Mouse (Mus musculus) limb, embryonic 12.5 days (tissue): ENCODE results near the gene Rab43. TPM values are rescaled to one million over a fixed set of nuclear protein-coding genes. Genes with fewer than 3 reads are reported as not detected.

Experiments used
- ATAC-seq: fragments of 200-750 bp; cut with Nextera tagmentation; 2 replicates; pipeline ENCODE4 v1.8.0; 2017; ENCODE audit warnings: low read depth, moderate TSS enrichment; ENCODE audit not compliant: insufficient number of reproducible peaks, insufficient read depth, low FRiP score, low TSS enrichment
- H3K27ac ChIP-seq: fragments of 300-500 bp; sonication (generic); 2 replicates; pipeline ENCODE4 v1.5.1; 2016; ENCODE audit warnings: mild to moderate bottlenecking, moderate library complexity
- H3K27me3 ChIP-seq: fragments of 300-500 bp; sonication (generic); 2 replicates; pipeline ENCODE4 v1.6.1; 2016; ENCODE audit warnings: mild to moderate bottlenecking, moderate library complexity
- H3K36me3 ChIP-seq: fragments of 300-500 bp; sonication (generic); 2 replicates; pipeline ENCODE4 v1.6.1; 2016; ENCODE audit warnings: mild to moderate bottlenecking, moderate library complexity
- H3K4me1 ChIP-seq: fragments of 300-500 bp; sonication (generic); replicated peaks from 2 replicates; pipeline ENCODE4 v1.6.1; 2016
- H3K4me2 ChIP-seq: fragments of 300-500 bp; sonication (generic); 2 replicates; pipeline ENCODE4 v1.6.1; 2016; ENCODE audit warnings: mild to moderate bottlenecking, moderate library complexity
- H3K4me3 ChIP-seq: fragments of 300-500 bp; sonication (generic); replicated peaks from 2 replicates; pipeline ENCODE4 v1.5.1; 2016; ENCODE audit warnings: mild to moderate bottlenecking
- H3K9ac ChIP-seq: fragments of 300-500 bp; sonication (generic); replicated peaks from 2 replicates; pipeline ENCODE4 v1.6.1; 2016; ENCODE audit warnings: mild to moderate bottlenecking, moderate library complexity
- H3K9me3 ChIP-seq: fragments of 300-500 bp; sonication (generic); 2 replicates; pipeline ENCODE4 v1.6.1; 2016; ENCODE audit warnings: mild to moderate bottlenecking, moderate library complexity
- WGBS: fragments of 180-500 bp; shearing (Covaris S2); methylation state at CpG from one replicate; pipeline ENCODE4 v1.1.7; 2016; 5-methylcytosine and 5-hydroxymethylcytosine counted together
- polyA plus RNA-seq: library from polyadenylated mRNA; unstranded; fragments of >200 nt; fragmentation: Nextera tagmentation; extraction: Ambion mirVana; gene quantifications from 2 replicates; pipeline ENCODE4 v1.2.1, GENCODE M21; 2016

The Rab43 gene
- polyA plus RNA-seq, 1 experiment from 2014 or later = 10.0 TPM

DNA sequence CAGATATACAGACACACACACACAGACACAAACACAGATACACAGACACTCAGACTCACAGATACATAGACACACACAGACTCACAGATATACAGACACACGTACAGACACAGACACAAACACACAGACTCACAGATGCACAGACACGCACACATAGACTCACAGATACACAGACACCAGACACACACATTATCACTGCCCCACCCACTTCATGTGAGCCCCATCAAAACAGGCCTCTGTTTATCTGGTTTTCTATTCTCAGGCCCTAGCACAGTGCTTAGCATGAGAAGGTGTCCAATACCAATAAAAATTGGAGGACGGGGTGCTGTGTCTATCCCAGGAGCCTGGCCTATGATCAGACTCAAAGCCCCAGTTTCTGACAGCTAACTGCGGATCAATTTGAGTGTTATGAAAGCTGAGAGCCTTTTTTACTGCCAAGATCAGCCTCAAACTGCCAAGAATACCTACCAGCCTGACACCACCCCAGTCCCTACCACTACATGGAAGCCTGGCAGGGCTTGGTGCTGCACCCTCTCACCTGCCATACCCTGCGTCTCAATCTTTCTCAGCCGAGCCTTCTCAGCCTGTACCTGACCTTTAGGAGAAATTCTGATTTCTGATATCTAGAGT, 15.6 kb downstream of the Rab43 start:
- no peak overlapping the region for H3K9ac ChIP-seq
- H3K27me3 ChIP-seq = no peaks in the 10 kb centered on the region
- ATAC-seq = no peak

DNA sequence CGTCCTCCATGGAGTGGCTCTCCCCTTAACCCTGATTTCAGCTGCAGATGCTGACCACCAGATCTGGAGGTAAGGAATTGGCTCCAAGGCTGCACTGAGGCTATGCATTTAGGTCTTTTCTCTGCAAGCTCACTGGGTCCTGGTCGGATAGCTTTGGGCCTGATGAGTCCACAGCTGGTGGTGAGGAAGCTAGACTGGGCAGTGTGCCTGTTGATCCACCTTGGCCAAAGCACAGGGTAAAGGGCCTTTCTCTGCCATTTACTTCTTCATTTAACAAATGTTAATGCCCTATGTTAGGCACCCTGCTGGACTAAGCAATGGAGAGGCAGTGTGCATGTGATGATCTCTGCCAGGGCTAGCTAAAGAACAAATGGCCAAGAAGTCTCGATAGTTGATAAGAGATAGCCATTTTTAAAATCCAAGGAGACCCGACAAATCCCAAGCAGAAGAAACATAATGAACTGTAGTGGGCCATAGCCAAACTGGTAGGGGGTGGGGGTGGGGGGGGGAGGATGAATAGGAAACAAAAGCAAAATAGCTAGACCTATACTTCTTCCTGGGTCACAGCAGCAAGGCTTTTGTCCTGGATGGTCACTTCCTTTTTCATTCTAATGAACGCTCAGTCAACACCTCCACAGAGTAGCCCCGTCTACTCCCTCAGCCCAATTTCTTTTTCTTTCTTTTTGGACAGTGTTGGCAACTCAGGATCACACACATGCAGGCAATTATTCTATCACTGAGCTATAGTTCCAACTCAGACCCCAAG, 16.4 kb downstream of the Rab43 start:
- no peaks in the 10 kb centered on the region for H3K9me3 ChIP-seq
- peaks cover 24% of the 10 kb centered on the region for H3K36me3 ChIP-seq
- ATAC-seq = no peak
- no peak overlapping the region for H3K4me2 ChIP-seq
- H3K27me3 ChIP-seq = no peaks in the 10 kb centered on the region
- H3K27ac ChIP-seq = no peak overlapping the region
- H3K4me1 ChIP-seq = peaks cover 8% of the 10 kb centered on the region
- no peak overlapping the region for H3K9ac ChIP-seq
- H3K4me3 ChIP-seq = no peak overlapping the region
- 79% methylated on average over 6 of the region's 6 CpGs for WGBS

More for the DNA sequence above, 15.6 kb downstream of the Rab43 start:
- peaks cover 23% of the 10 kb centered on the region for H3K36me3 ChIP-seq
- no peaks in the 10 kb centered on the region for H3K9me3 ChIP-seq
- no peak overlapping the region for H3K4me3 ChIP-seq
- H3K27ac ChIP-seq = no peak overlapping the region
- peaks cover 8% of the 10 kb centered on the region for H3K4me1 ChIP-seq
- WGBS = 92% methylated on average over 6 of the region's 6 CpGs
- H3K4me2 ChIP-seq = no peak overlapping the region

DNA sequence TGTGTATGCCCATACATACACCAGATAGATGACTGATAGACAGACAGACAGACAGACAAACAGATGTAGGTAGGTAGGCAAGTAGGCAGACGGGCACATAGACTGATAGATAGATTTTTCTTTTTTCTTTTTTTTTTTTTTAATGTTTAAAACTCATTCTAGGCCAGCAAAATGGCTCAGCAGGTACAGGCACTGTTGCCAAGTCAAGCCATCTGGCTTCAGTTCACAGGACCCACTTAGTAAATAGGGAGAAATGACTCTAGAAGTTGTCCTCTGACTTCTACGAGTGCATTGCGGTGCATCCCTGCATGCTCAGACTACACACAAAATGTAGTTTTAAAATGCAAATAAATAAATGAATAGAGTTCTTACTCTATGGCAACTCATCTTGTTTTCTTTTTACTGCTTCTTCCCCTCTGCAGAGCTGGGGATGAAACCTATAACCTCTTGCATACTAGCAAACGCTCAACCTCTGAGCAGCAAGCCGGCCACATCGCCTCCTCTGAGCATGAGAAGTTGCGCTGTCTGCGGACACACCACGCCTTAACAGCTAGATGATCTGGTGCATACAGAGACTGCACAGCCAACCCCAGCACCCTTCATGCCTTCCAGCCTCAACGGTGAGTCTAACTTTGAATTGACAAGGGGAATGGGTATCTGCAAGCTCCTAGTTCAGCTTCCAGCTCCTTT, 18.0 kb downstream of the Rab43 start:
- no peak overlapping the region for H3K9ac ChIP-seq
- ATAC-seq = no peak
- peaks cover 24% of the 10 kb centered on the region for H3K36me3 ChIP-seq
- no peaks in the 10 kb centered on the region for H3K9me3 ChIP-seq
- WGBS = 91% methylated on average over 10 of the region's 10 CpGs
- H3K27ac ChIP-seq = no peak overlapping the region
- peaks cover 17% of the 10 kb centered on the region for H3K4me1 ChIP-seq
- H3K27me3 ChIP-seq = no peaks in the 10 kb centered on the region
- H3K4me2 ChIP-seq = no peak overlapping the region
- H3K4me3 ChIP-seq = no peak overlapping the region

DNA sequence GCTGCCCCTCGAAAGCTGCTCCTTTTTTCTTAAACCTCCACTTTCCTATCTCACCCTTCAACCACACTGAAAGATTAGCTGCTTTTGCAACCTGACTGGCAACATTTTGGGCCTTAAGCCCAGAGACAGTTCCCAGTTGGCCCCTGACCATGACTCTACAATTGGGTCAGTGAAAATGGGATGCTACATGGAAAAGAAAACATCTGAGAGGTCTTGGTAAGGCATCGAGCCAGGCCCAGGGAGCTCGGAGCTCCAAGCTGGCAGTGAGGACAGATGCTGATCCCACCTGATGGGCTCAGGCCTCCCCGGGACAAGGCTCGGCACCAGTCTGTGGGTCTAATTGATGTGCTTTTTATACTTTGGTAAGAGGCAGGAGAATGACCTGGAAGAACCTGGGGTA, 20.1 kb downstream of the Rab43 start:
- H3K4me2 ChIP-seq = no peak overlapping the region
- no peaks in the 10 kb centered on the region for H3K9me3 ChIP-seq
- ATAC-seq = no peak
- 91% methylated on average over 5 of the region's 5 CpGs for WGBS
- no peak overlapping the region for H3K27ac ChIP-seq
- no peaks in the 10 kb centered on the region for H3K27me3 ChIP-seq
- H3K36me3 ChIP-seq = peaks cover 24% of the 10 kb centered on the region
- no peak overlapping the region for H3K4me3 ChIP-seq
- H3K9ac ChIP-seq = no peak overlapping the region
- H3K4me1 ChIP-seq = peaks cover 11% of the 10 kb centered on the region

DNA sequence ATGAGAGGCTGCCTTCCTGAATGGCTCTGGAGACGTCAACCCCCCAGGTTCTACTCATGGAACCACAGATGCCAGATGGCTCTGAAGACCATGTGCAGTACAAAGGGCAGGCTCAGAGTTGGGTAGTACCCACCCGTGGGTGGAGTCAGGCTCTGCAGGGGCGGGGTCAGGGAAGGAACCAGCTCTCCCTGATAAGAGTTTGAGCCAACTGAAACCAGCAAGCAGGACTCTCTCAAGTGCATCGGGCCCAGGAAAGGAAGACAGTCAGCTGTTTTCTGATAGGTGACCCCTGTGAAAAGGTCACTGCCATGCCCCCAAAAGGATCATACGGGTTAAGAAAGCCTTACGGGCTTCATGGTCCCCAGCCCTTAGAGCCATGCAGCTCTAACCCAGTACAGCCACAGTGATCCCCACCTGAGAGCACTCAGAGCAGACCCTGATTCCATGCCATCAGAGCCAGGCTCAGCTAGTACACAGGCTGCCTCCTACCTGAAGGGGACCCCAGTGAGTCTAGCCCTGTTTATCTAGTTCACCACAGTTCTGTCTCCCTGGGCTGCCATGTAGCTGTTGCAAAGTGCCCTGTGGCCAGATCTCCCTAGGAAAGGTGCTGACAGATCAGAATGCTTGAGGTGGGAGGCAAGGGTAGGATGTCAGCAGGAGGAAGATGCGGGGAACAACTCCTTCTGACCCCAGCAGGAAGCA, 21.0 kb downstream of the Rab43 start:
- 74% methylated on average over 7 of the region's 7 CpGs for WGBS

DNA sequence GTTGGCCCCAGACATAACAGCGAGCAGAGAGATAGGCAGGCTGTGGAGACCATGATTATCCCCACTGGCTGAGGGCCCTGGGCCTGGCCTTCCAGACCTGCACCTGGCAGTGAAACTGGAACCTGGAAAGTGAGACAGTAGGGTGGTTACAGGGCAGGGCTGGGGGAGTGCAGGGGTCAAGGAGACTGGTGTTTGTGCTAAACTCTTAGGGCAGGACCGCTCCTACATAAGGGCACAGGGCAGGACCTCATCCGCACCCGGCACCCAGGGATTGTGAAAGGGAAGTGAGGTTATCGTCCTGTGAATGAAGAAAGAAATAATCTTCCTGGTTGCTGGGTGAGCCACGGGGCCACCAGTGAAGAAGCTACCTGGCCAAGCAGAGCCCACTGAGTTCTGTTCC, 22.2 kb downstream of the Rab43 start:
- Histone ChIP-seq H3K4me1 (peaks cover 11% of the 10 kb centered on the region), H3K36me3 (peaks cover 24% of the 10 kb centered on the region), H3K4me3 (no peak overlapping the region), H3K9ac (no peak overlapping the region), H3K27me3 (no peaks in the 10 kb centered on the region), H3K27ac (no peak overlapping the region), H3K9me3 (no peaks in the 10 kb centered on the region), H3K4me2 (no peak overlapping the region)
- ATAC-seq = no peak
- WGBS = 90% methylated on average over 6 of the region's 6 CpGs

More for the DNA sequence above, 21.0 kb downstream of the Rab43 start:
- Histone ChIP-seq H3K4me1 (peaks cover 11% of the 10 kb centered on the region), H3K9me3 (no peaks in the 10 kb centered on the region), H3K27me3 (no peaks in the 10 kb centered on the region), H3K9ac (no peak overlapping the region), H3K4me2 (no peak overlapping the region), H3K4me3 (no peak overlapping the region), H3K27ac (no peak overlapping the region), H3K36me3 (peaks cover 24% of the 10 kb centered on the region)
- ATAC-seq = no peak

DNA sequence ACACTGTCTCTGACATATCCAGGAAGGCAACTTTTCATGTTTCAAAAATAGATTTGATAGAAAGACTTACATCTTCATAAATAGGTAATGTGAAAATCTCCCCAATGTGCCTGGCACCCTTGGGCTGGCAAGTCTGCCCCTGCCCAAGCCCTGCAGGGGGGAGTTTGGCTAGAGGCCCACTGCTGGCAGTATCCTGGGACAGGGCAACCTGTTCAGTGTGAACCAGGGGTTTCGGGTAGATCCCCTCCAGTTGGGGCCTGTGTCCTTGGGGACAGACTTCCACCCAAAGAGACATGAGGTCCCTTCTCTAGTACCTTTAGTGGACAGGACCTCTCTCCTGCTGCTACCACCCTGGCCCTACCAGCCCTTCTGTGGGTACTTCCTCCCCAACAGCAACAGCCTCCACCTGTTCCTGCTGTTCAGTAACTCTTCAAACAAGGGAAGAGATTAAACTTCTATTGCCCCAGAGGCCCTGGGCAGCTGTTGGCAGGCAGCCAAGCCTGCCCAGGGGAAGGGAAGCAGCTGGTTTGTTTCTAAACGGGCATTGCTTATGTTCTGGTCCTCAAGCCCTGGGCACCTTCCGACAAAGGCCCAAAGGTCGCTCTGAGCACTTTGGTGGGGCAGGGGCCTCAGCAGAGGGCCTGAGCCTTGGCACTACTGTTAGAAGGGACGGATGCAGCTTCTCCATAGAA, 22.9 kb downstream of the Rab43 start:
- 55% methylated on average over 5 of the region's 5 CpGs for WGBS
- H3K36me3 ChIP-seq = peaks cover 21% of the 10 kb centered on the region
- H3K9ac ChIP-seq = no peak overlapping the region
- peaks cover 11% of the 10 kb centered on the region for H3K4me1 ChIP-seq
- H3K27ac ChIP-seq = no peak overlapping the region
- no peaks in the 10 kb centered on the region for H3K27me3 ChIP-seq
- ATAC-seq = no peak
- H3K4me3 ChIP-seq = no peak overlapping the region
- no peak overlapping the region for H3K4me2 ChIP-seq
- H3K9me3 ChIP-seq = no peaks in the 10 kb centered on the region

DNA sequence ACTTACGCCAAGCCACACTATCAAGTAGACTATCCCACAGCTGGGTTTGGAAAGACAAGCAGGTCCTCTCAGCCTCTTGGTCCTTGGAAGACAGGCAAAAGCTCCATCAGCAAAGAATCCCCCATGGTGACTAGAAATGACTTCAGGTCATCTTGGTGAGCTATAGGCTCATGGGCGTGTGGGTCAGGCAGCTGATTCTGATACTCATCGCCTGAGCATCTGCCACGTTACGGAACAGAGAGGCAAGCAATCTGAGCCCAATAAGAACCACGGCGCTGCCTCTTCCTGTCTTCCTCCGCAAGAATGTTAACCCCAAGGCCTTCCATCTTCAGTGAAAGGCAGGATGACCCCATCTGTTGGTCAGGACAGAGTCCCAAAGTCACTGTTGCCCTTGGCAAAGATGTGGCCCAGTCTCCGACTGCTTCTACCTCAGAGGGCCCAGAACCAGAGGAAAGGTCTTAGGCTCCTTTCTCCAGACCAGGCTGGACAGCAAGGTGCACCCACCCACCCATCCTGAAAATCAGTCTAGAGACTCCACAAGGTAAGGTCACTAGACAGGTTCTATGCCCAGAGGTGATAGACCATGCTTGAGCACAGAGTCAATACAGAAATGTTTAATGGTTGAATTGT, 23.6 kb downstream of the Rab43 start:
- peaks cover 11% of the 10 kb centered on the region for H3K4me1 ChIP-seq
- ATAC-seq = no peak
- peaks cover 18% of the 10 kb centered on the region for H3K36me3 ChIP-seq
- H3K9me3 ChIP-seq = no peaks in the 10 kb centered on the region
- H3K4me3 ChIP-seq = no peak overlapping the region
- no peak overlapping the region for H3K9ac ChIP-seq
- no peaks in the 10 kb centered on the region for H3K27me3 ChIP-seq
- H3K4me2 ChIP-seq = no peak overlapping the region
- no peak overlapping the region for H3K27ac ChIP-seq
- 87% methylated on average over 9 of the region's 9 CpGs for WGBS

DNA sequence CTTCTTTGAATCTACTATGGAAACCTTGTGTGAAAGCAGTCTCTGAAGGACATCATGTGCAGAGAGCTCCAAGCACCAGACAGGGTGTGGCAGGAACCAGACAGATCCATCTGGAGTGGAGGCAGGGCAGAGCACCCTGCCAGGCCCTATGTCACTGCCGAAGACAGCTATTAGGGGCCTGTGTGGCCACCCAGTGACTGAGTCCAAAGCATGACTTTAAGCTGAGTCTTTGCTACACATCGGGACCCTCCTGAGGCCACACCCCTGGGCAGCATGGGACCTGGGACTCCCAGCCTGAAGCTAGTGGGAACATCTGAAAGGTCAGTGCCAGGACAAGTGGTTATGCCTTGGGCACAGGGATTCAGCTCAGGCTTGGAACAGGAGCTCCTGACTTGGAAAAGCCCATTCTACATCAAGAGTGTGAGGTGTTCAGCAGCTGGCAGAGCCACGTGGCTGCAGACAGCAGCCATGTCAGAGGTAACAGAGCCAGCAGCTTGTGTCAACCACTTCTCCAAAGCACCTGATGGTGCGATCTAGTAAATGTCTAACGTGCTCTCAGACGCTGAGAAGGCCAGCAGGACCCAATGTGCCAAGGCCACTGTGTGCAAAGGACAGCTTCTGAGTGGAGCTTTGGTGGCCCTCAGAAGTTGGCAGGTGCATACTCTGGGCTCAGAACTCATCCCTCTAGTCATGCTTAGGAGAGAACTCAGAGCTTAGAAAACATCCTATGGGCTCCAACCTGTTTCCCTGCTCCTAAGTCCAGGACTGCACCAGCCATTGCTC, 24.7 kb downstream of the Rab43 start:
- no peak overlapping the region for H3K4me3 ChIP-seq
- ATAC-seq = no peak
- WGBS = 85% methylated on average over 6 of the region's 6 CpGs

DNA sequence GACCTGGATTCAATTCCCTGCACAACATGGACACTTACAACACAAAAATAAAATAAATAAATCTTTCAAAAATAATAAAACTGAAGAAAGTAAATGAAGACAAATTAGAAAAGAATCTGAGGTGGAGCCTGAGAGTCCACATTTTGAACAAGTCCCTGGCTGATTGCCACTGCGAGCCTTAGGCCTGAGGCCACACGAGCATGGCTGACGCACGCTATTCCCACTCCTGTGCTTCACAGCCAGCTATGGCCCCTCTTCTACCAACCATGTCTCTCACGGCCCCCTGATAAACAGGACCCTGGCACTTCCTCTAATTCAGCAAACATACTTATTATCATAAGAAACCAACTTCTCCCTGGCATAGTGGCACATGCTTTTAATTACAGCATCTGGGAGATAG, 25.3 kb downstream of the Rab43 start:
- no peak overlapping the region for H3K9ac ChIP-seq
- H3K9me3 ChIP-seq = no peaks in the 10 kb centered on the region
- peaks cover 4% of the 10 kb centered on the region; the same call in 1 of the 2 replicates for H3K36me3 ChIP-seq
- 80% methylated on average over 5 of the region's 5 CpGs for WGBS
- no peak overlapping the region for H3K4me2 ChIP-seq
- H3K27ac ChIP-seq = no peak overlapping the region
- H3K4me1 ChIP-seq = peaks cover 11% of the 10 kb centered on the region
- no peaks in the 10 kb centered on the region for H3K27me3 ChIP-seq
- ATAC-seq = no peak
- H3K4me3 ChIP-seq = no peak overlapping the region

More for the DNA sequence above, 24.7 kb downstream of the Rab43 start:
- no peaks in the 10 kb centered on the region for H3K9me3 ChIP-seq
- no peaks in the 10 kb centered on the region for H3K27me3 ChIP-seq
- H3K9ac ChIP-seq = no peak overlapping the region
- peaks cover 11% of the 10 kb centered on the region for H3K4me1 ChIP-seq
- H3K4me2 ChIP-seq = no peak overlapping the region
- H3K36me3 ChIP-seq = peaks cover 11% of the 10 kb centered on the region
- no peak overlapping the region for H3K27ac ChIP-seq
